Mouse (Mus musculus) heart, embryonic 12.5 days (tissue): Measurements from ENCODE around the gene Bcar3. TPM values are rescaled to one million over a fixed set of nuclear protein-coding genes. Genes with fewer than 3 reads are reported as not detected.

ENCODE experiments used
- ATAC-seq: fragments of 200-750 bp; cut with Nextera tagmentation; 2 replicates; pipeline ENCODE4 v1.8.0; 2017; ENCODE audit warnings: moderate TSS enrichment, moderate library complexity; ENCODE audit not compliant: insufficient number of reproducible peaks, low FRiP score
- H3K27ac ChIP-seq: fragments of 300-500 bp; sonication (generic); 2 replicates; pipeline ENCODE4 v1.5.1; 2016; ENCODE audit warnings: mild to moderate bottlenecking, moderate library complexity; ENCODE audit not compliant: poor library complexity, severe bottlenecking
- H3K27me3 ChIP-seq: fragments of 300-500 bp; sonication (generic); replicated peaks from 2 replicates; pipeline ENCODE4 v1.6.1; 2016; ENCODE audit warnings: mild to moderate bottlenecking, moderate library complexity
- H3K36me3 ChIP-seq: fragments of 300-500 bp; sonication (generic); 2 replicates; pipeline ENCODE4 v1.6.1; 2016; ENCODE audit warnings: mild to moderate bottlenecking, moderate library complexity
- H3K4me1 ChIP-seq: fragments of 300-500 bp; sonication (generic); replicated peaks from 2 replicates; pipeline ENCODE4 v1.6.1; 2016; ENCODE audit warnings: mild to moderate bottlenecking
- H3K4me2 ChIP-seq: fragments of 300-500 bp; sonication (generic); 2 replicates; pipeline ENCODE4 v1.6.1; 2016; ENCODE audit warnings: mild to moderate bottlenecking, moderate library complexity
- H3K4me3 ChIP-seq: fragments of 300-500 bp; sonication (generic); 2 replicates; pipeline ENCODE4 v1.5.1; 2016; ENCODE audit warnings: mild to moderate bottlenecking
- H3K9ac ChIP-seq: fragments of 300-500 bp; sonication (generic); 2 replicates; pipeline ENCODE4 v1.6.1; 2016; ENCODE audit warnings: mild to moderate bottlenecking, moderate library complexity
- H3K9me3 ChIP-seq: fragments of 300-500 bp; sonication (generic); replicated peaks from 2 replicates; pipeline ENCODE4 v1.6.1; 2016; ENCODE audit warnings: mild to moderate bottlenecking, moderate library complexity
- WGBS: fragments of 180-500 bp; shearing (Covaris S2); methylation state at CpG from one replicate; pipeline ENCODE4 v1.1.7; 2016; 5-methylcytosine and 5-hydroxymethylcytosine counted together
- polyA plus RNA-seq: library from polyadenylated mRNA; unstranded; fragments of >200 nt; fragmentation: Nextera tagmentation; extraction: Ambion mirVana; gene quantifications from 2 replicates; pipeline ENCODE4 v1.2.1, GENCODE M21; 2016

Gene Bcar3
- polyA plus RNA-seq, 1 experiment from 2014 or later: 7.3 TPM

DNA sequence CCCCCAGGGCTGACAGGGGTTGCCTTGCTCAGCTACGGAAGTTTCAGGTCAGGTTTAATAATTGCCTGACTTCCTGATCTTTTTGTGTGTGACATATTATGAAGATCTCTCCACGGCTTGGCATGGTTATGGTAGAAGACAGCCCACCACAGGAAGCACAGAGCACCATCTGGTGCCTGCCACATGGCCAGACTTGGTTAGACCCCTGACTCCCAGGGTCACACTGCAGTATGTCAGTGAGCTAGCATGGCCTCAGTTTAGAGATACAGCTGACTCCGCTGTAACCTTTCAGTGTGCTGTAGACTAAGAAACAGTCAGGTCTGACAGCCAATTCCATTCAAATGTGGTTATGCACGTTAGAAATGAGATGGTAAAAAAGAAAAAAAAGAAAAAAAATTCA is 223.8 kb downstream of the Bcar3 start:
- 0 out of 2 replicates have a peak, but pooled peaks cover 7% of the 10 kb centered on the region for H3K27me3 ChIP-seq
- H3K27ac ChIP-seq: no peak overlapping the region
- peaks cover 36% of the 10 kb centered on the region for H3K4me1 ChIP-seq
- no peaks in the 10 kb centered on the region for H3K36me3 ChIP-seq
- no peak overlapping the region for H3K4me2 ChIP-seq
- ATAC-seq: no peak
- no peaks in the 10 kb centered on the region for H3K9me3 ChIP-seq
- 67% methylated on average over 4 of the region's 4 CpGs for WGBS
- H3K4me3 ChIP-seq: no peak overlapping the region
- no peak overlapping the region for H3K9ac ChIP-seq

DNA sequence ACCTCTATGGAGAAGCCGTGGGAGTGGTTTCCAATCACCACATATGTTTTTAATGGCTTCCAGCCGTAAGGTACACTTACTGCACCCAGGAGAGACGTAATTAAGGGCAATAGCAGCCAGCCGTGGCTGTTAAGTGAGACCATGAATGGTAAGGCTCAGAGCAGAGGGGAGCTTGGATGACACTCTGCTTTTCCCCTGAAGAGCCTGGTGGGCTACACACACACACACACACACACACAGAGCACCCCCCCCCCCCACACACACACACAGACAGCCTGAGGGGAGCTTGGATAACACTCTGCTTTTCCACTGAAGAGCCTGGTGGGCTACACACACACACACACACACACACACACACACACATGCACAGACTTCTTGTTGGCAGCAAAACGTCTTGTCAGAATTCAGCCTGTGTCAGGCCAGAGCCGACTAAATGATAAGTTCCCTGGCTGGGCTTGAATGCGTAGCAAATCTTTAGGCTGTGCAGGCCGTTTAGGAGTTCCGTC is 224.3 kb downstream of the Bcar3 start:
- no peak overlapping the region for H3K4me3 ChIP-seq
- no peaks in the 10 kb centered on the region for H3K9me3 ChIP-seq
- WGBS: 49% methylated on average over 9 of the region's 9 CpGs
- no peak for ATAC-seq
- H3K36me3 ChIP-seq: no peaks in the 10 kb centered on the region
- H3K4me1 ChIP-seq: peaks cover 36% of the 10 kb centered on the region
- no peak overlapping the region for H3K4me2 ChIP-seq
- no peak overlapping the region for H3K27ac ChIP-seq
- H3K9ac ChIP-seq: no peak overlapping the region
- H3K27me3 ChIP-seq: 0 out of 2 replicates have a peak, but pooled peaks cover 7% of the 10 kb centered on the region

DNA sequence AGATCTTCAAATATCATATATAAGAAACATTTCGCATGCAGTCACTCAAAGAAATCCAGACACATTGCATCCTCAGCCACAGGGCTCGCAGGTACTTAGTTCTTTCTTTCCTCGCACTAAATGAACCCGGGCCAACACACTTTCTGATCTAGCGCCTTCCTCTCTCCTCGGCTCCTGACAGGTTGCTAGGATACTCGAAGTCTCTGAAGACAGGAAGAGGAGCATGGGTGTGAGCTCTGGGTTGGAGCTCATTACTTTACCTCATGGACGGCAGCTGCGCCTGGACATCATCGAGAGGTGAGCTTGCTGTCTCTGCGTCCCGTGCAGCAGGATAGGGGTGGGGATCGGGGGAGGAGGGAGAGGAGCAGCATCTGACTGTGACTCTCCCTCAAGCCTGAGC is 225.1 kb downstream of the Bcar3 start:
- Histone ChIP-seq H3K9ac (no peak overlapping the region), H3K4me2 (no peak overlapping the region), H3K4me1 (peaks cover 36% of the 10 kb centered on the region), H3K9me3 (no peaks in the 10 kb centered on the region), H3K36me3 (no peaks in the 10 kb centered on the region), H3K27me3 (0 out of 2 replicates have a peak, but pooled peaks cover 7% of the 10 kb centered on the region), H3K27ac (no peak overlapping the region), H3K4me3 (no peak overlapping the region)
- WGBS: 49% methylated on average over 13 of the region's 13 CpGs
- ATAC-seq: no peak

DNA sequence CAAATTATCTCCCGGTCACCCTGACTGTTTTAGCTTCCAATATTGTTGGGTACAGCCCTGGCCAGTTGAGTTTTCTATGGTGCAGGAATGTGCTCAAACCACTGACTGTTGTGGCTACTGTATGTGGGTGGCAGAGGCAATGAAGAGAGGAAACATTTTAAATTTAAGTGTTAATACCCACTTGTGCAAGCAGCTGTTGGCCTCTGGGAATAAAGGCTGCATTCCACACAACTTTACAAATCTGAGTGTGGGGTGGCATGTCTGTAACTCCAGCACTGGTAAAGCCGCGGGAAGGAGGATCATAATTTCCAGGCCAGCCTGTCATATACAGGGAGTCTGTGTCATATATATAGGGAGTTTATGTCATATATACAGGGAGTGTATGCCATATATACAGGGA is 226.4 kb downstream of the Bcar3 start:
- ATAC-seq: no peak
- Histone ChIP-seq H3K4me3 (no peak overlapping the region), H3K27ac (no peak overlapping the region), H3K36me3 (no peaks in the 10 kb centered on the region), H3K4me2 (no peak overlapping the region), H3K4me1 (peaks cover 29% of the 10 kb centered on the region), H3K9ac (no peak overlapping the region), H3K27me3 (0 out of 2 replicates have a peak, but pooled peaks cover 7% of the 10 kb centered on the region), H3K9me3 (no peaks in the 10 kb centered on the region)
- WGBS: 87% methylated on average over 3 of the region's 3 CpGs

DNA sequence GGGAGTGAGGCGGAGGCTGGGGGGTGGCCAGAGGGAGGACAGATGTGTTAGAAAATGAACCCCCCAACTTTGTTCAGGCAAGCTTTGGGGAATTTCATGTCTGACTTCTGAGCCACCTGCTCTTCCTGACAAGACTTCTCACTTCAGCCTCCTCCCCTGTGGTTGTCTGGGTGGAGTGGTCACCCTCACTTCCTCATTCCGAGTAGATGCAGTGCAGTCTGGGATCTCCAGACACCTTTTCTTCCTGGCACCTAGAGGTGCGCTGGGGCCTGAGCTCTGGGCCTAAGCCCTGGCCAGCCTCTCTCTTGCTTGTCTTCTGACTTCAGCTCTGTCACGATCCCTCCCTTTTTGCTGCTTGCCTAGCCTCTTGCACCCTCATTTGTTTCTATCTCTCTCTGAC is 226.9 kb downstream of the Bcar3 start:
- Histone ChIP-seq H3K4me2 (no peak overlapping the region), H3K36me3 (no peaks in the 10 kb centered on the region), H3K4me1 (peaks cover 24% of the 10 kb centered on the region), H3K27ac (no peak overlapping the region), H3K27me3 (0 out of 2 replicates have a peak, but pooled peaks cover 7% of the 10 kb centered on the region), H3K9ac (no peak overlapping the region), H3K4me3 (no peak overlapping the region), H3K9me3 (no peaks in the 10 kb centered on the region)
- 84% methylated on average over 4 of the region's 4 CpGs for WGBS
- ATAC-seq: no peak

DNA sequence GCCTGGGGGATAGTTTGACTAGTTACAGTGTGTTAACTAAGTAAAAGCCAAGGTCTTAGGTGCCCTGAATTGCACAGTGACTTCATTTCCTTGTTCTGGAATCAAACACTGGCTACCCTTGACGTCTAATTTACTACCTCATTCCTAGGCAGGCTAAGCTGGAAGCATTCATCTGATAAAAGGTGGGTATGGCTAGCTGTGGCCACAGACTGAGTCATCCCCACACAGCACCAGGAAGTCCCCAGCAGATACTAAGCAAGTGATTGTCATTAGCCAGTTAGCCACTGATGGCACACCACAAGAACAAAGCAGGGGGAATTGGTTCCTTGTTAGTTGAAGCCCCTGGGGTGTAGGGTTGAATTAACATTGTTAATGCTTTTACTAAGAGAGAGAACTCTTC is 227.4 kb downstream of the Bcar3 start:
- 0 out of 2 replicates have a peak, but pooled peaks cover 7% of the 10 kb centered on the region for H3K27me3 ChIP-seq
- no peak overlapping the region for H3K27ac ChIP-seq
- H3K9me3 ChIP-seq: no peaks in the 10 kb centered on the region
- no peak overlapping the region for H3K4me2 ChIP-seq
- no peak for ATAC-seq
- 24% methylated on average over 1 of the region's 1 CpGs for WGBS
- H3K4me3 ChIP-seq: no peak overlapping the region
- no peaks in the 10 kb centered on the region for H3K36me3 ChIP-seq
- H3K4me1 ChIP-seq: peaks cover 20% of the 10 kb centered on the region
- no peak overlapping the region for H3K9ac ChIP-seq

DNA sequence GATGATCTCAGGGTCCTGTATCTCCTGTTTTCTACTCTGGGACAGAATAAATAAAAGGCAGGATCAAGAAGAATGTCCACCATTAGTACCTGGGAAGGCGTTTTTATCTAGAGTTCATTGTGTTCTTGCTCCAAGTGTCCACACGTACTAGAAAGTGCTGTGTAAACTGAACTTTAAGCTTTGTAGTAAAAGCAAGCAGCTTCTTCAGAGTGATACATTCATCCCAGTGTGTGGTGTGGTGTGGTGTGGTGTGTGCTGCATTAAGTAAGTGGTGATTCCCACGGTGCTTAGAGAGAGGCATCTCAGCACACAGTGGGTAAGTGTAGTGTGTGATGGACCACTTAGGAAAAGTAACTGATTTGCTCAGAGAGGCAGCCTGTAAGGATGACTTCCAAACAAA is 234.5 kb downstream of the Bcar3 start:
- 77% methylated on average over 3 of the region's 3 CpGs for WGBS
- H3K36me3 ChIP-seq: no peaks in the 10 kb centered on the region; the same call in none of the 2 replicates
- H3K9me3 ChIP-seq: no peaks in the 10 kb centered on the region
- no peak for ATAC-seq
- no peaks in the 10 kb centered on the region for H3K4me1 ChIP-seq
- no peaks in the 10 kb centered on the region for H3K27me3 ChIP-seq
- no peak overlapping the region for H3K27ac ChIP-seq
- H3K9ac ChIP-seq: no peak overlapping the region
- no peak overlapping the region for H3K4me2 ChIP-seq
- no peak overlapping the region for H3K4me3 ChIP-seq

DNA sequence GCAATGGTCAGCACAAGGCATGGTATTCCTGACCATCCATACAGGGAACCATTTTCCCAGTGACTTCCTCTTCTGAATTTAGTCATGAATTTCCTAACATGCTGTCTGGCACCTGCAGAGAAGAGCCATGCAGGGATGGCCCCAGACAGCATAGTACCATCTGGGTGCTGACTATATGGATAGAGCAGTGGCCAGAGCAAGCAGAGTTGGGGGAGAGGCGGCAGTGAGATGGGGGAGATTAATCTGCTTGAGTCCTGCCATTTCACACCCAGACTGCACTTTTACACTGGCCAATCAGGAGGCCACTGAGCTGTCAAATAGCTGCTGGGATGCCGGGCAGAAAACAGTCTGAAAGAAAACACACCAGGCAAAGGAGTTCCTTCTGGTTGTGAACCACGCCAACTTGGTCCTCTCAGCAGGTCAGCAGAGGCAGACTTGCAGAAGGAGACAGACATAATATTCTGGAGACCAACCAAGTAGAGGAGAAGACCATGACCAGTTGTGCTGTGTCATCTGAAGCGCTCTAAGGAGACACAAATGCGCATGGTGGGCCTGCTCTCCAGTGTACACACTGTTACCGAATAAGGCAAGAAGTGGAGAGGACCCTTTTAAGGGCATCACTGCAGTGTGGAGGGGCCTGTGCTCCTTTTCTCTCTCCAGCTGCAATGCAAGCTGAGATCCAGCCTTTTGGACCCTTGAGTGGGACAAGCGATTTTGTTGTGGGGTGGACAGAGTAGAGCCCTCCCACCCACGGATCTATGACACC is 242.2 kb downstream of the Bcar3 start:
- Histone ChIP-seq H3K9ac (no peak overlapping the region), H3K4me2 (no peak overlapping the region), H3K4me3 (no peak overlapping the region), H3K4me1 (0 out of 2 replicates have a peak, but pooled peaks cover 3% of the 10 kb centered on the region), H3K9me3 (no peaks in the 10 kb centered on the region), H3K36me3 (peaks cover 30% of the 10 kb centered on the region), H3K27ac (no peak overlapping the region), H3K27me3 (no peaks in the 10 kb centered on the region)
- WGBS: 64% methylated on average over 8 of the region's 8 CpGs
- no peak for ATAC-seq

DNA sequence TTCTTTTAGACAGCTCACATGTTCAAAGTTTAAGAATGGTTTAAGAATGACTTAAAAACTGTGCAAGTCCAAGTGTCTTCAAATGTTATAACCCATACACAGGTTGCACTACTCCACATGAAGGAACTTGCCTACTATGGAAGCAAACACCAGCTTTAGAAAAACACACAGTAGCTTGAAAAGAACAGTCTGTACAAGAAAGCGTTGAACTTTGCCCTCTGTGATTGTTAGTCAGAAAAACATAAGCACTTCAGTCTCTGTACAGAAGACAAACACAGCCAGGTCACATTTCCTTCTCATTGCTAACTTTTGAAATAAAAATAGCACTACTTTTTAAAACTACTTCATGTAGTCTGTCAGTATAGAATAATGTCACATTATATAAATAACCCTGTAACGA is 244.9 kb downstream of the Bcar3 start:
- Histone ChIP-seq H3K36me3 (peaks cover 46% of the 10 kb centered on the region), H3K27me3 (no peaks in the 10 kb centered on the region), H3K27ac (no peak overlapping the region), H3K4me2 (no peak overlapping the region), H3K4me3 (no peak overlapping the region), H3K4me1 (0 out of 2 replicates have a peak, but pooled peaks cover 4% of the 10 kb centered on the region), H3K9me3 (no peaks in the 10 kb centered on the region), H3K9ac (no peak overlapping the region)
- WGBS: 84% methylated on average over 2 of the region's 2 CpGs
- no peak for ATAC-seq

DNA sequence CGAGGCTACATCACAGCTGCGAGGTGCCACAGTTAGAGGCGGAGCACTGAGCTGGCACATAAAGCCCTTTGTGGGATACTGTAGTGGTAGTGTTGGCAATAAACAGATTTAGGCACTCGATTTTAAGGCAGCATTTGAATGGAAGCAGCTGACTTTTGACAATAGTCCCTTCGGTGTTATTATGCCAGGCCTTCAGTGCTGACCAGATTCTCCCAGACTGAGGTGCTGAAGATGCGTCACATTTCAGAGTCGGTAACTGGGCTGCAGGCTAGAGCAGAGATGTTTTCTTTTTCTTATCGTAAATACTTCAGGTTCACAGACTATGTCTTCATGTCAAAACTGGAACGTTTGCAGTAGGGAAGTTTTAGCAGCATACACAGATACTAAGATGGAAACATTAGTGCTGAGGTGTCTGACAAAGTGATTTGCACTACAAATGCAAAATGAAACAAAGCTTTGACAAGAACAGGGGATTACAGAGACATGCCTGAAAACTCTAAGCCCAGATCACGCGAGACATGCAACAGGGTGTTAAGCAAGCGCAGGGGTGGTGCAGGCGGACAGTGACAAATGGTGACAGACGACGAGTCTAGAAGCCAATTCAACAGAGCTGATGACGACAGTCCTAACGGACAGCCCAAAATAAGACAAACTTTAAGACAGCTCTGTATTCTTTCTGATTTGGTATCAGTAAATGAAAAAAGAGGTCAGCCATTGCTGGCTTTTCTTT is 246.2 kb downstream of the Bcar3 start:
- ATAC-seq: no peak
- 76% methylated on average over 17 of the region's 17 CpGs for WGBS
- H3K27me3 ChIP-seq: no peaks in the 10 kb centered on the region
- H3K9ac ChIP-seq: no peak overlapping the region
- peaks cover 57% of the 10 kb centered on the region for H3K36me3 ChIP-seq
- no peak overlapping the region for H3K4me2 ChIP-seq
- H3K4me1 ChIP-seq: 0 out of 2 replicates have a peak, but pooled peaks cover 4% of the 10 kb centered on the region
- no peak overlapping the region for H3K27ac ChIP-seq
- no peak overlapping the region for H3K4me3 ChIP-seq
- H3K9me3 ChIP-seq: no peaks in the 10 kb centered on the region

DNA sequence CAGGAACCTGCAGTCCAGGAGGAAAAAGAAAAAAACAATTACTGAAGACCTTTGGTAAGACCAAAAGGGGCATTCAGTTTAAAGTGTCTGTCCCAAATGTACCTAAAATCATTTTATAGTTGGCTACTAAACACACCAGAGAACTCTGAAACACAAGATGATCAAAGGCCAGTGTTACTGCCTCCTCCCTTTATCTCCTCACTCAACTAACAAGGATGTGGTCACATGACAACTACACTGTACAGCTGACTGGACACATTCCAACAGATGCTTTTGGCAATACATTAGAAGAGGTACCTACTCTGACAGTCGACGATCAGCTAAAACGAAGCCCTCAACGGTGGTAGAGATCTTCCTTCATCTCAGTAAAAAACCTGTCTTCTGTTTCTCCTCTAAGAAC is 247.0 kb downstream of the Bcar3 start:
- ATAC-seq: no peak
- Histone ChIP-seq H3K4me1 (0 out of 2 replicates have a peak, but pooled peaks cover 4% of the 10 kb centered on the region), H3K4me3 (no peak overlapping the region), H3K27me3 (no peaks in the 10 kb centered on the region), H3K9ac (no peak overlapping the region), H3K4me2 (no peak overlapping the region), H3K9me3 (no peaks in the 10 kb centered on the region), H3K36me3 (peaks cover 59% of the 10 kb centered on the region), H3K27ac (no peak overlapping the region)
- 62% methylated on average over 4 of the region's 4 CpGs for WGBS
